Mouse (Mus musculus) kidney, adult 8-10 months (tissue): ENCODE results near the gene Fam81a.

Source experiments
- DNase-seq, 2 experiments: peaks; one replicate each; pipeline ENCODE4 v3.0.0; 2022

Fam81a gene

GRCm38 (mm10) chr9:70049416-70049783, 93.0 kb downstream of the Fam81a start:
- no peak for DNase-seq

DNA sequence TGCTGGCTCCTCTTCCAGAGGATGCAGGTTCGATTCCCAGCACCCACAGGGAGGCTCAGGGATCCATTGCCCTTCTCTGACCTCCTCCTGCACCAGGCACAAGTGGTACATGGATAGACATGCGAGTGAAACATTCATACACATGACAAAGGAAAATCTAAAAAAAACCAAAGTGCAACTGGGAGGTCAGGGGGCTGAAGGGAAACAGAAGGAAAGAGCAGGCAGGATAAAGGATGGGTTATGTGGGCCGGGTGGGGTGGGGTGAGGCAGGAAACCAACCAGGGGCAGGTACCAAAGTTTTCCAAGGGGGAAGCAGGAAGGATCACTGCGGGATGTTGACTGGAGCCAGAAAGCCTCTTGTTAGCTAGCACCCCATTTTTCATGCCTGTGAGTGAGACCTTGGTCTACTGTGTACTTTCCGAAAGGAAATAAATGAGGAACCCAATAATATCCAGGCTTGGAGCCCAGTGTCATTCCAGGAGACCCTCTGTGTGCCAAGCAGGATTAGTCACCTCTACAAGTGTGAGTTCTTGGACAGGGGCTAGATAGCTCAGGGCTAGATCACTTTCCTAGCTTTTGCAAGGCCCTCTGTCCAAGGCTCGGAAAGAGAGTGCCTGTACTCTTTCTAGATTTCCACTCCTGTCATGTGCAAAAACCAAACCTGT, 93.5 kb downstream of the Fam81a start:
- DNase-seq, result peak in 1 of 2 experiments; percentile 24

DNA sequence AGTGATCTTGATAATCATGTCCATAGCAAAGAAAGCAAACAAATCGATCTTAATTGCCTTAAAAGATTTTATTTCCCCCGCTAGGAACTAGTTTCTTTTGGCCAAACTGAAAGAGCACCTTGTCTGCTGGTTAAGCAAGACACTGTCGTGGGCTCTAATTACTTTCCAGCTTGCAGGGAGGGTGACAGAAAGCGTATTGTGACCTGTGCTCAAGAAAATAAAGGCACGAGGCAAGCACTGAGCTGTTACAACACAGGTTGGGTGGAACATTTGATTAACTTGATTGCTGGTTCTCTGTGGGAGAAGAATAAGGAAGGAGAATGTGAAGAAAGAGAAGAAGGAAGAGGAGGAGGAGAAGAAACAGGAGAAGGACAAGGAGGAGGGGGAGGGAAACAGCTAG, 94.1 kb downstream of the Fam81a start:
- no peak for DNase-seq

DNA sequence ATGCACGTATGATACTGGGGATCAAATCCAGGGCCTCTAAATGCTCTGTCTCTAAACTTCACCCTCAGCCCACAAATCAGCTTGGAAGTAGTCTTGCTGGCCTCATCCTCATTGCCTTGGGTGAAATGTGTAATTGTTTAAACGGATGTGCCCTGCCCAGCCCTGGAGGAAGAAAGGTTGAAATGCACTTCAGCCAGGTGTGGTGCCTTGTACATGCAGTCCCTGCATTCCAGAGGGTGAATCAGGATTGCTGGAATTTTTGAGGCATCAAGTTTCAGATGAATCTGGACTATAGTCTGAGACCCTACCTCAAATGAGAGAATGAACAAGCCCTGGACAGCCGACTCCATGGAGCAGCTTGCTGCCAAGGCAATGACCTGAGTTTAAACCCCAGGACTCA, 94.5 kb downstream of the Fam81a start:
- no peak for DNase-seq

GRCm38 (mm10) chr9:70046255-70046654, 96.1 kb downstream of the Fam81a start:
- no peak for DNase-seq

GRCm38 (mm10) chr9:70044865-70045264, 97.5 kb downstream of the Fam81a start:
- no peak for DNase-seq

- DNase-seq, result no peak
Measured at GRCm38 (mm10) chr9:70042935-70043334, 99.4 kb downstream of the Fam81a start.

GRCm38 (mm10) chr9:70042137-70042536, 100.2 kb downstream of the Fam81a start:
- no peak for DNase-seq

DNA sequence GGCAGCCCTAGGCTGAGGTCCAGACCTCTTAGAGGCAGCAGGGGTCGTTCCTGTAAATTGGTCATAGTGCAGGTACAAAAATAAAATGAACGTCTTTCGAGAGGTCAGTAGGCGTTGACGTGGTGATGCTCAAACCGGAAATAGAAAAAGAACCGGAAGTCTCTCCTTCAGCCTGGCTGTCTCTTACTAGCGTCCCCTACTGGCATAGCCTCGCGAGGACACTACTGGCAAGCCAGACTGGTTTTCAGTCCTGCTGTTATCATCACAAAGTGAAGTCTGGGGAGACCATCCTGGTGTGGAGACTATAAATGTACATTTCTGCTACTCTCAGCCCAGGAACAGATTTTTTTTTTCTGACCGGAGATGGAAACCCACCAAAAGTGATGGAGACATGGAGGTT, 101.8 kb downstream of the Fam81a start:
- DNase-seq, result no peak

DNA sequence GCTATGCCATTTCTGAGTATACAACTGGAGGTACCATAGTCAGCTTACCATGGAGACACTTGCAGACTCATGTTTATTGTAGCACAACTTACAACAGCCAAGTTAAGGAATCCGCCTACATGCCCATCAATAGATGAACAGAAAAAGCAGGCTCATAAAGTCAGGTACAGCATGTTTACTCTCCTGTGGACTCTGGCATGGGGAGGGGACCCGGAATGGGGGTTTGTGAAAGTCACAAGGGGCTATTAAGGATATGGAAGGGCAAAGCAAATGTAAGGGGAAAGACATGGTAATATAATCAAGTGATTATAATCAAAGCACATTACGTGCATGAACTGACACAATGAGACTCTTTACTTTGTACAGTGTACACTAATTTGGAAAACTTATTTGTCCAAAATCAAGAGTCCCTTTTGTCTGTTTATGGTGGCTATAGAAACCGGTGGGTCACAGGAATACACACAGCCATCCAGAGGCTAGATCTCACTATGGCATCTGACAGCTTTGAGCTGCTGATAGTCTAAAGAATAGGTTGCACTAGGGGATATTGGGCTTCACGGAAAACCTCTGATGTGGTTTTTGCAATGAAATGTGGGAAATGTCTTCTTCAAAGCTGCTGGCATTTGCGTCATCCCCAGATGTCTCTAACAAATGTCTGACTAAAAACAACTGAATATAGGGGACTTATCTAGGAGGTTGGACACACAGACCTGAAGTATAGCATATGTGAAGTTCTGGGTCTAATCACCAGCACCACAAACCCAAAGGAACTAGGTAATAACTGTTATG, 102.6 kb downstream of the Fam81a start:
- DNase-seq, result no peak
